12 mouse cellular contexts compared by ENCODE assay signal in the genomic region with DNA sequence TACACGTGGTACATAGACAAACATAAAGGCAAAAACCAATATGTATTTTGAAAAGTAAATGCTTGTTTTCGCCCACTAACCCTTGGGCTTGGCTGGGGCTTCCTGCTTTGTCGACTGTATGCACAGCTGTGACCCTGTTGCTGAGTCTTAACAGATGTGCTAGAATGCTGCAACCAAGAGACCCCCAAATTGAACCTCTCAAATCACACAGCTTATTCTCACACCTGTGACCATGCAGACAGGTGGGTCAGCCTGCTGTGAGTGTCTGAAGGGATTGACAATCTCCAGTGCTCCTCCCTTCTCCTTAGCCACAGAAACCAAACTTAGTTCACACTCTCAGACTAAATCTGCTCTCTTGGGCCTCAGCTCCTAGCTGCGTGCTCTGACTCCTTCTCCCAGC. TPM values are rescaled to one million over a fixed set of nuclear protein-coding genes. Genes with fewer than 3 reads are reported as not detected.
DNase-seq lines count a peak whose midpoint lies in the region; ATAC-seq lines count a peak whose summit lies in the region.
"Had no signal": no experiment of that assay in that cellular context is flagged by ENCODE, and none has a peak within 500 bp of the region (broad histone marks: within the 10 kb centered on the region; RNA-seq: fewer than 3 reads in every experiment).

No protein-coding gene starts in this region.

- ATAC-seq in liver, embryonic 13.5 days (ENCODE audit: low read depth), result no peak
- ATAC-seq in midbrain, embryonic 12.5 days (ENCODE audit: low FRiP score, low read depth), result no peak
- ATAC-seq in neural tube, embryonic 14.5 days (ENCODE audit: low read depth), result no peak

- H3K4me2 ChIP-seq in liver, embryonic 13.5 days, result no peak overlapping the region
- no peak overlapping the region for H3K4me2 ChIP-seq in midbrain, embryonic 12.5 days (replicated peaks)
- no peak overlapping the region for H3K4me2 ChIP-seq in neural tube, embryonic 14.5 days (ENCODE audit: low read depth, low read length)

- intact Hi-C loops in heart, postnatal 14 days (cut with DNase I), result no loop called here
- intact Hi-C loops in left cerebral cortex, postnatal 14 days (cut with DNase I), result no loop called here

- 55% methylated on average over 4 of the region's 4 CpGs for WGBS in liver, embryonic 13.5 days (ENCODE audit: insufficient replicate concordance)
- whole genome bisulfite sequencing in midbrain, embryonic 12.5 days, result 60% methylated on average over 4 of the region's 4 CpGs
- WGBS in neural tube, embryonic 14.5 days, result 55% methylated on average over 4 of the region's 4 CpGs

- H3K36me3 ChIP-seq in liver, embryonic 13.5 days, result peaks cover 6% of the 10 kb centered on the region; the same call in 1 of the 2 replicates
- H3K36me3 ChIP-seq in midbrain, embryonic 12.5 days, result no peaks in the 10 kb centered on the region
- H3K36me3 ChIP-seq in neural tube, embryonic 14.5 days (ENCODE audit: control insufficient read depth, insufficient read depth, low read length), result no peaks in the 10 kb centered on the region

- H3K9me3 ChIP-seq in liver, embryonic 13.5 days (replicated peaks), result no peaks in the 10 kb centered on the region
- H3K9me3 ChIP-seq in midbrain, embryonic 12.5 days, result no peaks in the 10 kb centered on the region
- H3K9me3 ChIP-seq in neural tube, embryonic 14.5 days (ENCODE audit: control insufficient read depth, low read length), result no peaks in the 10 kb centered on the region

- H3K27ac ChIP-seq in liver, embryonic 13.5 days, result peak overlapping the region; percentile 86; the same call in 1 of the 2 replicates
- H3K27ac ChIP-seq in midbrain, embryonic 12.5 days (replicated peaks), result peak overlapping the region; percentile 79; the same call in 1 of the 2 replicates
- H3K27ac ChIP-seq in neural tube, embryonic 14.5 days (ENCODE audit: low read depth, low read length), result peak overlapping the region; percentile 85; the same call in 1 of the 2 replicates

- no peak for DNase-seq in liver, embryonic 13.5 days
- no peak for DNase-seq in liver
- peak; percentile 22 to 35 for DNase-seq in thymus, postnatal 36 days
- DNase-seq in heart, postnatal 14 days, result no peak
- no peak for DNase-seq in left cerebral cortex, postnatal 14 days (ENCODE audit: low spot score in 2 of 2)
- DNase-seq: gastrocnemius, postnatal 25 days; kidney, postnatal 14 days; retina, postnatal 1 day had no signal

- H3K4me1 ChIP-seq in liver, embryonic 13.5 days (replicated peaks), result peaks cover 83% of the 10 kb centered on the region
- peaks cover 58% of the 10 kb centered on the region for H3K4me1 ChIP-seq in midbrain, embryonic 12.5 days
- peaks cover 46% of the 10 kb centered on the region for H3K4me1 ChIP-seq in neural tube, embryonic 14.5 days (ENCODE audit: control insufficient read depth, insufficient read depth, low read length)

- H3K9ac ChIP-seq in liver, embryonic 13.5 days, result no peak overlapping the region
- no peak overlapping the region for H3K9ac ChIP-seq in midbrain, embryonic 12.5 days (replicated peaks)
- no peak overlapping the region for H3K9ac ChIP-seq in neural tube, embryonic 14.5 days (replicated peaks; ENCODE audit: low read depth, low read length)
- H3K9ac ChIP-seq: lung, embryonic 14.5 days had no signal

- H3K27me3 ChIP-seq in liver, embryonic 13.5 days, result peaks cover 17% of the 10 kb centered on the region; the same call in 1 of the 2 replicates
- no peaks in the 10 kb centered on the region for H3K27me3 ChIP-seq in midbrain, embryonic 12.5 days
- no peaks in the 10 kb centered on the region for H3K27me3 ChIP-seq in neural tube, embryonic 14.5 days (ENCODE audit: control insufficient read depth, insufficient read depth, low read length)

- no peak overlapping the region for H3K4me3 ChIP-seq in liver, embryonic 13.5 days (replicated peaks)
- no peak overlapping the region for H3K4me3 ChIP-seq in midbrain, embryonic 12.5 days
- no peak overlapping the region for H3K4me3 ChIP-seq in neural tube, embryonic 14.5 days (ENCODE audit: low read depth, low read length)

RNA-seq across cellular contexts. Expression of gene Hdac11, which starts 1.8 kb away (rescaled TPM):
- polyA plus RNA-seq in liver, embryonic 13.5 days (2015; fragmentation: Nextera tagmentation; extraction: Ambion mirVana), result 5.6 and 6.0 TPM in 2 replicates
- 16.4 and 17.2 TPM in 2 replicates for polyA plus RNA-seq in midbrain, embryonic 12.5 days (2016; fragmentation: Nextera tagmentation; extraction: Ambion mirVana)
- polyA plus RNA-seq in neural tube, embryonic 14.5 days (2014; fragmentation: Nextera tagmentation; extraction: Ambion mirVana), result 43.0 and 50.0 TPM in 2 replicates
- total RNA-seq in heart, postnatal 14 days (2021), result 10 to 100 TPM; 11.5 to 11.8 TPM
- total RNA-seq in left cerebral cortex, postnatal 14 days (2021), result 100 to 1,000 TPM; 130 to 142 TPM

RNA-seq across cellular contexts. Expression of gene Nup210, which starts 38.1 kb away (rescaled TPM):
- polyA plus RNA-seq in liver, embryonic 13.5 days (2015; fragmentation: Nextera tagmentation; extraction: Ambion mirVana), result 28.5 and 34.3 TPM in 2 replicates
- polyA plus RNA-seq in midbrain, embryonic 12.5 days (2016; fragmentation: Nextera tagmentation; extraction: Ambion mirVana), result 23.4 and 25.8 TPM in 2 replicates
- 18.3 and 21.5 TPM in 2 replicates for polyA plus RNA-seq in neural tube, embryonic 14.5 days (2014; fragmentation: Nextera tagmentation; extraction: Ambion mirVana)
- 1 to 10 TPM; 4.5 to 6.0 TPM for total RNA-seq in heart, postnatal 14 days (2021)
- 10 to 100 TPM; 30.0 to 35.0 TPM for total RNA-seq in left cerebral cortex, postnatal 14 days (2021)

RNA-seq across cellular contexts. Expression of gene Fbln2, which starts 57.6 kb away (rescaled TPM):
- polyA plus RNA-seq in liver, embryonic 13.5 days (2015; fragmentation: Nextera tagmentation; extraction: Ambion mirVana), result 8.7 and 8.8 TPM in 2 replicates
- 41.7 and 66.6 TPM in 2 replicates for polyA plus RNA-seq in midbrain, embryonic 12.5 days (2016; fragmentation: Nextera tagmentation; extraction: Ambion mirVana)
- 9.1 and 32.5 TPM in 2 replicates for polyA plus RNA-seq in neural tube, embryonic 14.5 days (2014; fragmentation: Nextera tagmentation; extraction: Ambion mirVana)
- total RNA-seq in heart, postnatal 14 days (2021), result 100 to 1,000 TPM; 112 to 127 TPM
- total RNA-seq in left cerebral cortex, postnatal 14 days (2021), result 1 to 10 TPM; 9.6 to 9.9 TPM
- total RNA-seq: megakaryocyte progenitor cell, adult 5-6 weeks had no signal

Comparison
In these comparisons a context has a peak if more than half of its experiments do, and no peak if none do; other contexts are left out.
1. DNase-seq: peak in thymus, postnatal 36 days (2 of 2); none in liver, embryonic 13.5 days (single experiment), liver (single experiment), heart, postnatal 14 days (0 of 2) and left cerebral cortex, postnatal 14 days (0 of 2).
2. Peak in every context shown above with its lines, with median percentiles within 50 percentile points of each other: H3K27ac ChIP-seq.